ENCODE assay signal across 8 mouse cellular contexts in genomic region chr6:51525001-51525400, GRCm38 (mm10). TPM values are rescaled to one million over a fixed set of nuclear protein-coding genes. Genes with fewer than 3 reads are reported as not detected.
DNase-seq lines count a peak whose midpoint lies in the region; ATAC-seq lines count a peak whose summit lies in the region.

No protein-coding gene starts in this region.

- H3K9ac ChIP-seq in forebrain, embryonic 16.5 days (replicated peaks; ENCODE audit: low read depth, low read length): peak overlapping the region; percentile 57; the same call in 1 of the 2 replicates
- no peak overlapping the region for H3K9ac ChIP-seq in liver, embryonic 15.5 days

- DNase-seq in cerebellum, postnatal 10 days: peak; percentile 18 to 38
- DNase-seq in cerebellum, postnatal 36 days: no peak
- DNase-seq in A20 (ENCODE audit: low read depth, low spot score): peak; percentile 68
- no peak for DNase-seq in urinary bladder, adult 18-20 months (ENCODE audit: low spot score in 2 of 2)
- no peak for DNase-seq in layer of hippocampus, adult 18-20 months (ENCODE audit: low spot score in 2 of 2)
- DNase-seq in thymus, postnatal 10 days (ENCODE audit: low spot score in 2 of 2): no peak

- peak overlapping the region; percentile 58 for H3K4me3 ChIP-seq in forebrain, embryonic 16.5 days (replicated peaks; ENCODE audit: low read length)
- H3K4me3 ChIP-seq in liver, embryonic 15.5 days (replicated peaks): peak overlapping the region; percentile 60

- no peaks in the 10 kb centered on the region for H3K36me3 ChIP-seq in forebrain, embryonic 16.5 days (ENCODE audit: control insufficient read depth, insufficient read depth)
- H3K36me3 ChIP-seq in liver, embryonic 15.5 days (replicated peaks): no peaks in the 10 kb centered on the region

- H3K4me2 ChIP-seq in forebrain, embryonic 16.5 days (ENCODE audit: low read length): peak overlapping the region; percentile 69
- peak overlapping the region; percentile 68 for H3K4me2 ChIP-seq in liver, embryonic 15.5 days

- H3K9me3 ChIP-seq in forebrain, embryonic 16.5 days (ENCODE audit: control insufficient read depth, low read length): no peaks in the 10 kb centered on the region
- H3K9me3 ChIP-seq in liver, embryonic 15.5 days (replicated peaks): no peaks in the 10 kb centered on the region

- H3K27ac ChIP-seq in forebrain, embryonic 16.5 days (ENCODE audit: low read length): 0 out of 2 replicates have a peak overlapping the region, but pooled peaks have one; percentile 13
- peak overlapping the region; percentile 30; the same call in 1 of the 2 replicates for H3K27ac ChIP-seq in liver, embryonic 15.5 days (replicated peaks)

- H3K27me3 ChIP-seq in forebrain, embryonic 16.5 days (replicated peaks; ENCODE audit: control insufficient read depth, insufficient read depth, low read length): no peaks in the 10 kb centered on the region
- H3K27me3 ChIP-seq in liver, embryonic 15.5 days: peaks cover 27% of the 10 kb centered on the region

- 44% methylated on average over 5 of the region's 5 CpGs for WGBS in forebrain, embryonic 16.5 days
- 20% methylated on average over 5 of the region's 5 CpGs for WGBS in liver, embryonic 15.5 days (ENCODE audit: insufficient replicate concordance)

- H3K4me1 ChIP-seq in forebrain, embryonic 16.5 days (replicated peaks; ENCODE audit: control insufficient read depth, insufficient read depth, low read length): peaks cover 19% of the 10 kb centered on the region
- no peaks in the 10 kb centered on the region; the same call in 1 of the 2 replicates for H3K4me1 ChIP-seq in liver, embryonic 15.5 days (replicated peaks)

- ATAC-seq in forebrain, embryonic 16.5 days: peak; percentile 51
- no peak for ATAC-seq in liver, embryonic 15.5 days (ENCODE audit: insufficient read depth)

RNA-seq across cellular contexts. Expression of gene Snx10, which starts 1.3 kb away (rescaled TPM):
- polyA plus RNA-seq in forebrain, embryonic 16.5 days (2015; fragmentation: Nextera tagmentation; extraction: Ambion mirVana): 61.6 and 70.5 TPM in 2 replicates
- 7.7 and 8.0 TPM in 2 replicates for polyA plus RNA-seq in liver, embryonic 15.5 days (2015; fragmentation: Nextera tagmentation; extraction: Ambion mirVana)
- total RNA-seq in layer of hippocampus, adult 18-20 months (2021): 100 to 1,000 TPM; 101 to 110 TPM

RNA-seq across cellular contexts. Expression of gene Cbx3, which starts 54.8 kb away (rescaled TPM):
- 537 and 587 TPM in 2 replicates for polyA plus RNA-seq in forebrain, embryonic 16.5 days (2015; fragmentation: Nextera tagmentation; extraction: Ambion mirVana)
- polyA plus RNA-seq in liver, embryonic 15.5 days (2015; fragmentation: Nextera tagmentation; extraction: Ambion mirVana): 161 and 199 TPM in 2 replicates
- total RNA-seq in layer of hippocampus, adult 18-20 months (2021): 100 to 1,000 TPM; 130 to 142 TPM

RNA-seq across cellular contexts. Expression of gene Hnrnpa2b1, which starts 55.3 kb away (rescaled TPM):
- 1,940 and 1,995 TPM in 2 replicates for polyA plus RNA-seq in forebrain, embryonic 16.5 days (2015; fragmentation: Nextera tagmentation; extraction: Ambion mirVana)
- polyA plus RNA-seq in liver, embryonic 15.5 days (2015; fragmentation: Nextera tagmentation; extraction: Ambion mirVana): 752 and 787 TPM in 2 replicates
- total RNA-seq in layer of hippocampus, adult 18-20 months (2021): 100 to 1,000 TPM; 482 to 501 TPM

Comparison
In these comparisons a context has a peak if more than half of its experiments do, and no peak if none do; other contexts are left out.
1. DNase-seq: peak in cerebellum, postnatal 10 days (2 of 2) and A20 (single experiment); none in cerebellum, postnatal 36 days (0 of 2), urinary bladder, adult 18-20 months (0 of 2), layer of hippocampus, adult 18-20 months (0 of 2) and thymus, postnatal 10 days (0 of 2).